In genomic region chr19:4301735-4302651, GRCm38 (mm10) we compare ENCODE assay signal across 8 mouse cellular contexts. TPM values are rescaled to one million over a fixed set of nuclear protein-coding genes. Genes with fewer than 3 reads are reported as not detected.
DNase-seq lines count a peak whose midpoint lies in the region; ATAC-seq and TF ChIP-seq lines count a peak whose summit lies in the region.

No protein-coding gene starts in this region.

- H3K36me3 ChIP-seq in embryonic facial prominence, embryonic 10.5 days (replicated peaks) = peaks cover 11% of the 10 kb centered on the region
- no peaks in the 10 kb centered on the region; the same call in 1 of the 2 replicates for H3K36me3 ChIP-seq in limb, embryonic 11.5 days (ENCODE audit: control insufficient read depth, insufficient read depth, low read length)
- H3K36me3 ChIP-seq in midbrain, embryonic 13.5 days = no peaks in the 10 kb centered on the region
- no peaks in the 10 kb centered on the region for H3K36me3 ChIP-seq in stomach, embryonic 14.5 days (ENCODE audit: control insufficient read depth, insufficient read depth, low read length)

- H3K9me3 ChIP-seq in embryonic facial prominence, embryonic 10.5 days = no peaks in the 10 kb centered on the region
- no peaks in the 10 kb centered on the region for H3K9me3 ChIP-seq in limb, embryonic 11.5 days (ENCODE audit: control insufficient read depth, low read length)
- H3K9me3 ChIP-seq in midbrain, embryonic 13.5 days = no peaks in the 10 kb centered on the region
- no peaks in the 10 kb centered on the region for H3K9me3 ChIP-seq in stomach, embryonic 14.5 days (ENCODE audit: control insufficient read depth, low read depth, low read length)

- H3K4me3 ChIP-seq in left cerebral cortex, adult 2 months = peak overlapping the region; percentile 4; the same call in 1 of the 2 replicates
- peak overlapping the region; percentile 43 for H3K4me3 ChIP-seq in embryonic facial prominence, embryonic 10.5 days
- no peak overlapping the region for H3K4me3 ChIP-seq in limb, embryonic 11.5 days (ENCODE audit: low read depth, low read length)
- H3K4me3 ChIP-seq in midbrain, embryonic 13.5 days (replicated peaks) = 0 out of 2 replicates have a peak overlapping the region, but pooled peaks have one; percentile 6
- H3K4me3 ChIP-seq in stomach, embryonic 14.5 days (ENCODE audit: low read depth, low read length) = no peak overlapping the region

- WGBS in embryonic facial prominence, embryonic 10.5 days = 33% methylated on average over 21 of the region's 21 CpGs
- WGBS in limb, embryonic 11.5 days = 28% methylated on average over 21 of the region's 21 CpGs
- 37% methylated on average over 21 of the region's 21 CpGs for WGBS in midbrain, embryonic 13.5 days
- WGBS in stomach, embryonic 14.5 days = 21% methylated on average over 21 of the region's 21 CpGs

- peak; percentile 38 to 46 for DNase-seq in left cerebral cortex, adult 2 months (ENCODE audit: extremely low spot score in 1 of 2, low spot score in 2 of 2)
- DNase-seq in left cerebral cortex, adult 11 months (ENCODE audit: low spot score) = no peak
- peak; percentile 47 for DNase-seq in embryonic facial prominence, embryonic 10.5 days (ENCODE audit: low spot score)
- DNase-seq in limb, embryonic 11.5 days (ENCODE audit: low spot score) = peak; percentile 42
- no peak for DNase-seq in ovary, postnatal 10 days (ENCODE audit: low spot score)

- peak overlapping the region; percentile 85 for H3K27ac ChIP-seq in left cerebral cortex, adult 2 months
- peak overlapping the region; percentile 79 for H3K27ac ChIP-seq in embryonic facial prominence, embryonic 10.5 days (replicated peaks)
- H3K27ac ChIP-seq in limb, embryonic 11.5 days (replicated peaks; ENCODE audit: low read depth, low read length) = peak overlapping the region; percentile 69; the same call in 1 of the 2 replicates
- H3K27ac ChIP-seq in midbrain, embryonic 13.5 days = peak overlapping the region; percentile 76
- peak overlapping the region; percentile 84 for H3K27ac ChIP-seq in stomach, embryonic 14.5 days (ENCODE audit: low read length)

- peak; percentile 40 to 60 for ATAC-seq in hematopoietic stem cell, adult 5-6 weeks (replicated peaks in 1 of 2; ENCODE audit: insufficient read depth in 1 of 2, low FRiP score in 2 of 2, low TSS enrichment in 1 of 2, low read depth in 1 of 2, poor library complexity in 2 of 2, severe bottlenecking in 2 of 2)
- no peak for ATAC-seq in limb, embryonic 11.5 days (ENCODE audit: insufficient number of reproducible peaks, low FRiP score, low TSS enrichment, low read depth)
- peak; percentile 5; the same call in 1 of the 2 replicates for ATAC-seq in midbrain, embryonic 13.5 days
- ATAC-seq in stomach, embryonic 14.5 days (ENCODE audit: insufficient number of reproducible peaks, insufficient read depth, low FRiP score, low read depth) = peak; percentile 19; the same call in 1 of the 2 replicates

- no peaks in the 10 kb centered on the region for H3K27me3 ChIP-seq in embryonic facial prominence, embryonic 10.5 days (replicated peaks; ENCODE audit: low read depth, poor library complexity, severe bottlenecking)
- H3K27me3 ChIP-seq in limb, embryonic 11.5 days (ENCODE audit: control insufficient read depth, insufficient read depth, low read length) = no peaks in the 10 kb centered on the region
- H3K27me3 ChIP-seq in midbrain, embryonic 13.5 days = no peaks in the 10 kb centered on the region
- no peaks in the 10 kb centered on the region for H3K27me3 ChIP-seq in stomach, embryonic 14.5 days (ENCODE audit: control insufficient read depth, insufficient read depth, low read length)

- no peak for TF ChIP-seq CTCF in left cerebral cortex, adult 2 months (IDR thresholded peaks at IDR 0.05)

- H3K4me1 ChIP-seq in embryonic facial prominence, embryonic 10.5 days = peaks cover 67% of the 10 kb centered on the region
- peaks cover 46% of the 10 kb centered on the region for H3K4me1 ChIP-seq in limb, embryonic 11.5 days (ENCODE audit: control insufficient read depth, insufficient read depth, low read length)
- peaks cover 64% of the 10 kb centered on the region for H3K4me1 ChIP-seq in midbrain, embryonic 13.5 days (replicated peaks)
- peaks cover 66% of the 10 kb centered on the region for H3K4me1 ChIP-seq in stomach, embryonic 14.5 days (ENCODE audit: control insufficient read depth, insufficient read depth, low read length)

- H3K9ac ChIP-seq in limb, embryonic 11.5 days (ENCODE audit: low read length) = peak overlapping the region; percentile 40
- peak overlapping the region; percentile 57 for H3K9ac ChIP-seq in midbrain, embryonic 13.5 days (replicated peaks)
- H3K9ac ChIP-seq in stomach, embryonic 14.5 days (replicated peaks; ENCODE audit: low read depth, low read length) = no peak overlapping the region; the same call in 1 of the 2 replicates

- peak overlapping the region; percentile 32; the same call in 1 of the 2 replicates for H3K4me2 ChIP-seq in limb, embryonic 11.5 days (ENCODE audit: low read depth, severe bottlenecking)
- H3K4me2 ChIP-seq in midbrain, embryonic 13.5 days (replicated peaks) = peak overlapping the region; percentile 94
- H3K4me2 ChIP-seq in stomach, embryonic 14.5 days (replicated peaks; ENCODE audit: low read depth, low read length) = peak overlapping the region; percentile 43

- intact Hi-C loops in left cerebral cortex, adult 2 months (cut with DNase I) = no loop called here

RNA-seq across cellular contexts. Expression of gene Grk2, which starts 4.0 kb away (rescaled TPM):
- total RNA-seq in left cerebral cortex, adult 2 months (2021) = 100 to 1,000 TPM; 236 to 248 TPM
- polyA plus RNA-seq in embryonic facial prominence, embryonic 10.5 days (2016; fragmentation: Nextera tagmentation; extraction: Ambion mirVana) = 12.5 and 14.8 TPM in 2 replicates
- 147 and 234 TPM in 2 replicates for total RNA-seq in hematopoietic stem cell, adult 5-6 weeks (2017)
- polyA plus RNA-seq in limb, embryonic 11.5 days (2014; fragmentation: Nextera tagmentation; extraction: Ambion mirVana) = 15.4 and 16.6 TPM in 2 replicates
- polyA plus RNA-seq in midbrain, embryonic 13.5 days (2015; fragmentation: Nextera tagmentation; extraction: Ambion mirVana) = 18.0 and 20.9 TPM in 2 replicates
- 18.1 and 18.7 TPM in 2 replicates for polyA plus RNA-seq in stomach, embryonic 14.5 days (2014; fragmentation: Nextera tagmentation; extraction: Ambion mirVana)

RNA-seq across cellular contexts. Expression of gene Ankrd13d, which starts 19.1 kb away (rescaled TPM):
- total RNA-seq in left cerebral cortex, adult 2 months (2021) = 10 to 100 TPM; 68.7 to 75.0 TPM
- 6.3 and 7.6 TPM in 2 replicates for polyA plus RNA-seq in embryonic facial prominence, embryonic 10.5 days (2016; fragmentation: Nextera tagmentation; extraction: Ambion mirVana)
- 6.0 and 6.6 TPM in 2 replicates for total RNA-seq in hematopoietic stem cell, adult 5-6 weeks (2017)
- 5.6 and 7.5 TPM in 2 replicates for polyA plus RNA-seq in limb, embryonic 11.5 days (2014; fragmentation: Nextera tagmentation; extraction: Ambion mirVana)
- 23.4 and 27.8 TPM in 2 replicates for polyA plus RNA-seq in midbrain, embryonic 13.5 days (2015; fragmentation: Nextera tagmentation; extraction: Ambion mirVana)
- 10.4 and 13.0 TPM in 2 replicates for polyA plus RNA-seq in stomach, embryonic 14.5 days (2014; fragmentation: Nextera tagmentation; extraction: Ambion mirVana)

RNA-seq across cellular contexts. Expression of gene Ssh3, which starts 33.0 kb away (rescaled TPM):
- 10 to 100 TPM; 60.9 to 72.6 TPM for total RNA-seq in left cerebral cortex, adult 2 months (2021)
- 4.2 and 4.5 TPM in 2 replicates for polyA plus RNA-seq in embryonic facial prominence, embryonic 10.5 days (2016; fragmentation: Nextera tagmentation; extraction: Ambion mirVana)
- total RNA-seq in hematopoietic stem cell, adult 5-6 weeks (2017) = 23.2 and 32.7 TPM in 2 replicates
- 4.2 and 4.4 TPM in 2 replicates for polyA plus RNA-seq in limb, embryonic 11.5 days (2014; fragmentation: Nextera tagmentation; extraction: Ambion mirVana)
- 6.0 and 8.7 TPM in 2 replicates for polyA plus RNA-seq in midbrain, embryonic 13.5 days (2015; fragmentation: Nextera tagmentation; extraction: Ambion mirVana)
- polyA plus RNA-seq in stomach, embryonic 14.5 days (2014; fragmentation: Nextera tagmentation; extraction: Ambion mirVana) = 26.5 and 27.9 TPM in 2 replicates

Comparison
In these comparisons a context has a peak if more than half of its experiments do, and no peak if none do; other contexts are left out.
1. DNase-seq: peak in left cerebral cortex, adult 2 months (2 of 2), embryonic facial prominence, embryonic 10.5 days (single experiment) and limb, embryonic 11.5 days (single experiment); none in left cerebral cortex, adult 11 months (single experiment) and ovary, postnatal 10 days (single experiment).
2. H3K4me3 ChIP-seq: peak in left cerebral cortex, adult 2 months (single experiment), embryonic facial prominence, embryonic 10.5 days (single experiment) and midbrain, embryonic 13.5 days (single experiment); none in limb, embryonic 11.5 days (single experiment) and stomach, embryonic 14.5 days (single experiment).
3. H3K4me2 ChIP-seq: peak in every context shown above with its lines; median percentile 94 in midbrain, embryonic 13.5 days; 43 in stomach, embryonic 14.5 days; 32 in limb, embryonic 11.5 days.
4. Peak in every context shown above with its lines, with median percentiles within 50 percentile points of each other: H3K27ac ChIP-seq.